Mouse (Mus musculus) intestine, postnatal 0 days (tissue): Measurements from ENCODE around the gene Palm. TPM values are rescaled to one million over a fixed set of nuclear protein-coding genes. Genes with fewer than 3 reads are reported as not detected.
A peak's percentile ranks its signal among the peaks of the same experiment; 100 is the strongest.

Source experiments
- ATAC-seq: fragments of 200-750 bp; cut with Nextera tagmentation; 2 replicates; pipeline ENCODE4 v1.8.0; 2017; ENCODE audit warnings: mild to moderate bottlenecking, moderate TSS enrichment, moderate library complexity
- H3K27ac ChIP-seq: fragments of 300-500 bp; sonication (generic); 2 replicates; pipeline ENCODE4 v1.5.1; 2014; ENCODE audit warnings: mild to moderate bottlenecking, low read depth, low read length, moderate library complexity
- H3K27me3 ChIP-seq: fragments of 300-500 bp; sonication (generic); replicated peaks from 2 replicates; pipeline ENCODE4 v1.6.1; 2014; ENCODE audit warnings: low read length, mixed read lengths; ENCODE audit not compliant: control insufficient read depth, insufficient read depth
- H3K36me3 ChIP-seq: fragments of 300-500 bp; sonication (generic); 2 replicates; pipeline ENCODE4 v1.6.1; 2014; ENCODE audit warnings: mild to moderate bottlenecking, moderate library complexity; ENCODE audit not compliant: control insufficient read depth, insufficient read depth
- H3K4me1 ChIP-seq: fragments of 300-500 bp; sonication (generic); replicated peaks from 2 replicates; pipeline ENCODE4 v1.6.1; 2014; ENCODE audit warnings: antibody characterized with exemption, low read length, mixed read lengths; ENCODE audit not compliant: control insufficient read depth, insufficient read depth
- H3K4me2 ChIP-seq: fragments of 300-500 bp; sonication (generic); replicated peaks from 2 replicates; pipeline ENCODE4 v1.6.1; 2014; ENCODE audit warnings: low read depth, mild to moderate bottlenecking, moderate library complexity
- H3K4me3 ChIP-seq: fragments of 300-500 bp; sonication (generic); 2 replicates; pipeline ENCODE4 v1.5.1; 2014; ENCODE audit warnings: low read depth, low read length
- H3K9ac ChIP-seq: fragments of 300-500 bp; sonication (generic); 2 replicates; pipeline ENCODE4 v1.6.1; 2014; ENCODE audit warnings: mild to moderate bottlenecking, low read depth, low read length
- H3K9me3 ChIP-seq: fragments of 300-500 bp; sonication (generic); 2 replicates; pipeline ENCODE4 v1.6.1; 2016; ENCODE audit warnings: mixed run types; ENCODE audit not compliant: control insufficient read depth
- CTCF ChIP-seq: sonication (generic); IDR thresholded peaks from 2 replicates; pipeline ENCODE4 v1.5.1; 2016; ENCODE audit warnings: low read depth, mild to moderate bottlenecking, control low read depth, antibody characterized with exemption, moderate library complexity
- WGBS: fragments of 180-500 bp; shearing (Covaris S2); extraction: QIAGEN DNeasy Blood & Tissue Kit; methylation state at CpG from one replicate; pipeline ENCODE4 v1.1.7; 2014; 5-methylcytosine and 5-hydroxymethylcytosine counted together
- polyA plus RNA-seq: library from polyadenylated mRNA; unstranded; fragments of >200 nt; fragmentation: Nextera tagmentation; extraction: Ambion mirVana; gene quantifications from 2 replicates; pipeline ENCODE4 v1.2.1, GENCODE M21; 2015

Palm gene
- polyA plus RNA-seq, 1 experiment from 2014 or later, result 19.9 TPM

DNA sequence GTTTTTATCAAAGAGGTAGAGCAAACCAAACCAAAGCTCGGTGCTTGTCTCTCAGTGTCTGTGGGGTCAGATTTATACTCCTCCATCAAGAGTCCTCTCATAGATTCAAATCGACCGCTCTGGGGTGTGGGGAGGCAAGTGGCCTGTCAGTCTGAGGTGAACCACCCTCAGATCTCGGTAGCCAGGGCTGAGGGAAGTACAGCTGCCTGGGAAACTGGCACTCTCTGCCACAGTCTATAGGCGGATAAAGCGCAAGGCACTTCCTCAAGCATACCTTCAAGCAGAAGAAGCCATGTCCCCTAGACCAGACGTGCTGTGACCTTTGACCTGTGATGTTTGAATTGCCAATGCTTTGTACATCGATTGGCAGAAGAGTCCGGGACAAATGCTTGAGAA, 39.4 kb downstream of the Palm start:
- H3K9ac ChIP-seq, result no peak overlapping the region
- H3K9me3 ChIP-seq, result no peaks in the 10 kb centered on the region
- ATAC-seq, result peak; percentile 36; the same call in 1 of the 2 replicates
- WGBS, result 50% methylated on average over 9 of the region's 9 CpGs
- H3K4me3 ChIP-seq, result no peak overlapping the region
- no peak overlapping the region for H3K4me2 ChIP-seq
- peaks cover 42% of the 10 kb centered on the region; the same call in 1 of the 2 replicates for H3K36me3 ChIP-seq
- no peaks in the 10 kb centered on the region for H3K27me3 ChIP-seq
- no peak for TF ChIP-seq CTCF
- H3K4me1 ChIP-seq, result peaks cover 2% of the 10 kb centered on the region; the same call in 1 of the 2 replicates
- 0 out of 2 replicates have a peak overlapping the region, but pooled peaks have one; percentile 1 for H3K27ac ChIP-seq

- Histone ChIP-seq H3K9ac (no peak overlapping the region), H3K9me3 (no peaks in the 10 kb centered on the region), H3K27me3 (no peaks in the 10 kb centered on the region), H3K4me3 (no peak overlapping the region), H3K4me1 (no peaks in the 10 kb centered on the region; the same call in 1 of the 2 replicates), H3K27ac (no peak overlapping the region), H3K36me3 (peaks cover 23% of the 10 kb centered on the region; the same call in 1 of the 2 replicates), H3K4me2 (peak overlapping the region; percentile 35; the same call in 1 of the 2 replicates)
- 22% methylated on average over 9 of the region's 9 CpGs for WGBS
- ATAC-seq, result peak; percentile 10
- peak; percentile 98 for TF ChIP-seq CTCF
Observed at GRCm38 (mm10) chr10:79834769-79835398, 41.5 kb downstream of the Palm start.

DNA sequence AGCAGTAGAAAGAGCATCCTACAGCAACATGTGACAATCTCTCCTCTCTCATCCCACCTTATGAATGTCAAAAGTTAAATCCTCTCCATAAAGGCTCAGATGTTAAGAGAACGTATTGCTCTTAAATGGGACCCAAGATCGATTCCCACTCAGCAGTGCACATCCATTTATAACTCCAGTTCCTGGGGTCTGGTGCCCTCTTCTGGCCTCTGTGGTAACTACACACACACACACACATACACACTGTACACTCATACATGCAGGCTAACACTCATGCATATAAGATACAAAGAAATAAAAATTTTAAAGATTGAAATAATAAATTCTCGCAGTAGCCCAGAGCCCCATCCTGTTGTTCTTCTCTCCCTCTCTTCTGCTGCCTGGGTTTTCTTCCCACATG, 43.5 kb downstream of the Palm start:
- Histone ChIP-seq H3K4me1 (no peaks in the 10 kb centered on the region), H3K4me2 (no peak overlapping the region), H3K36me3 (peaks cover 4% of the 10 kb centered on the region; the same call in 1 of the 2 replicates), H3K9ac (no peak overlapping the region), H3K27me3 (no peaks in the 10 kb centered on the region), H3K9me3 (no peaks in the 10 kb centered on the region), H3K27ac (no peak overlapping the region), H3K4me3 (no peak overlapping the region)
- no peak for ATAC-seq
- 98% methylated on average over 3 of the region's 3 CpGs for WGBS
- peak; percentile 52 for TF ChIP-seq CTCF

GRCm38 (mm10) chr10:79838151-79838550, 44.8 kb downstream of the Palm start:
- Histone ChIP-seq H3K4me3 (no peak overlapping the region), H3K4me2 (no peak overlapping the region), H3K9me3 (no peaks in the 10 kb centered on the region), H3K27ac (no peak overlapping the region), H3K36me3 (no peaks in the 10 kb centered on the region), H3K27me3 (no peaks in the 10 kb centered on the region), H3K9ac (no peak overlapping the region), H3K4me1 (no peaks in the 10 kb centered on the region)
- WGBS, result 35% methylated on average over 2 of the region's 2 CpGs
- no peak for TF ChIP-seq CTCF
- ATAC-seq, result no peak

GRCm38 (mm10) chr10:79840091-79840490, 46.7 kb downstream of the Palm start:
- Histone ChIP-seq H3K4me2 (no peak overlapping the region; the same call in 1 of the 2 replicates), H3K4me3 (no peak overlapping the region), H3K9ac (no peak overlapping the region), H3K4me1 (no peaks in the 10 kb centered on the region), H3K27ac (peak overlapping the region; percentile 80), H3K36me3 (no peaks in the 10 kb centered on the region), H3K9me3 (no peaks in the 10 kb centered on the region), H3K27me3 (no peaks in the 10 kb centered on the region)
- no peak for ATAC-seq
- 91% methylated on average over 3 of the region's 3 CpGs for WGBS
- TF ChIP-seq CTCF, result no peak

DNA sequence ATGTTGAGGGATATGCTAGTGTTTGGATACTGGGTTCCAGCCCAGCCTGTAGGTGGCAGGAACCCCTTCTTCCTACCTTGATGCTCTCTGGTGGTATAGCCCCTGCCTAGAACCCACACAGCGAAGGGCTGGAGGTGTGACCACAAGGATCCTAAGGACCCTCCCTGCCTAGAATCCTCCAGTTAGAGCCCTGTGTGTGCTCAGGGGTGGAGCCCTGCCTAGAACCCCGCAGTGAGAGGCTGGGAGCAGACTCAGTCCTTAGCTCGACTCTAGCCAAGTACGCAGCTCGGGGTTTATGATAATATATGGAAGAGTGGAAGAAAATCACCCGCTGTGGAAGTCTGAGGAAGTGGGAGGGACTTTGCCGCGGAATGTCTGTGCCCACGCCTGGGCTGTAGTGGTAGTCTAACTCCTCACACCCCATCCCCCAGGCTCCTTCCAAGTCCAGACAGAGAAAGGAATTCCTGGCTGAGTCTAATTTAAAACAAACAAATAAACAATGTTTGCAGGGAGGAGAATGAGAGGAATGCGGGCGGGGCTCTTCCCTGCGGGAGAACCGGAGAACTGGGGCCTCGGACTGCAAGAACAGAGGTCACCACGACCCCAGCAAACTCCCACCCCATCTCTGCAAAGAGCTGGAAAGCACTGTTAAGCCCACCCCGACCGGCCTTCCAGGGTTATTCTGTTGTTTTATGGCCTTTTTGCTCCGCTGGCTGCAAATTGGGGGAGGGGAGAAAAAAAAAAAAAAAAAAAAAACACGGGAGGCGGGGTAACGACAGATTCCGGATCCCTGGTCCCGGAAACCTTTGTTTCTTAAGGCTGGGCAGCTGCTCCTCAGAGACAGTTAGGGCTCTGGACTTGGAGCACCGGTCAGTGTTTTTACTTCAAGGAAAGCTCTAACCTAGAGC, 47.5 kb downstream of the Palm start:
- peak; percentile 55 for TF ChIP-seq CTCF
- Histone ChIP-seq H3K27me3 (no peaks in the 10 kb centered on the region), H3K27ac (peak overlapping the region; percentile 80), H3K9ac (peak overlapping the region; percentile 34; the same call in 1 of the 2 replicates), H3K9me3 (no peaks in the 10 kb centered on the region), H3K4me3 (peak overlapping the region; percentile 46), H3K4me1 (no peaks in the 10 kb centered on the region), H3K4me2 (peak overlapping the region; percentile 81), H3K36me3 (no peaks in the 10 kb centered on the region)
- ATAC-seq, result peak; percentile 61
- under 1% methylated on average over 24 of the region's 24 CpGs for WGBS
